Comparison of ENCODE assay signal across 8 mouse cellular contexts in the genomic region with DNA sequence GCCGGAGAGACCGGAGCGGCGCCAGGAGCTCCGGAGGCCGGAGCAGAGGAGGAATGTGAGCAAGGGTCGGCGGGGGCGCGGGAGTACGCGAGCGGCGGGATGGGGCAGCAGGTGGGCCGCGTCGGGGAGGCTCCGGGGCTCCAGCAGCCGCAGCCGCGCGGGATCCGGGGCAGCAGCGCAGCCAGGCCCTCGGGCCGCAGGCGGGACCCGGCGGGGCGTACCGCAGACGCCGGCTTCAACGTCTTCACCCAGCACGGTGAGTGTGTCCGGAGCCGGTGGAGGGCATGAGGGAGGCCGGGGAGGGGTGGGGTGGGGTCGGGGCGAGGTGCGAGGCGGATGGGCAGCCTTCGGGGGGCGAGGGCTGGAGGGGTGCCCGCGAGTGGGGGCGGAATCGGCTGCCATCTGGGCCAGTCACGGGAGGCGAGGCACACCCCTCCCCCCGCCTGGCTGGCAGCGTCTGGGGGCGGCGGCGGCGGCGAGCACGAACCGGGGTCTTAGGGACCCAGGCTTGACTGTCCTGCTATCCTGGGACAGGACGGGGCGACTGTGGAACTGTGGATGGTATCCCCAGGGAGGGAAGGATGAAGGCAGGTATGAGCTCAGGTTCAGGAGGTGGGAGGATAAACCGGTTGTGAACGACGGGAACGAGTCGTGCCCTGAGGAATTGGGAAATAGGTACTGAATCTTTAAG. TPM values are rescaled to one million over a fixed set of nuclear protein-coding genes. Genes with fewer than 3 reads are reported as not detected.
A peak's percentile ranks its signal among the peaks of the same experiment; 100 is the strongest.
DNase-seq lines count a peak whose midpoint lies in the region; ATAC-seq lines count a peak whose summit lies in the region.

No protein-coding gene starts in this region.

- peaks cover 22% of the 10 kb centered on the region for H3K4me1 ChIP-seq in hindbrain, embryonic 13.5 days (replicated peaks)

- peak overlapping the region; percentile 97 for H3K9ac ChIP-seq in hindbrain, embryonic 13.5 days

- H3K36me3 ChIP-seq in hindbrain, embryonic 13.5 days, result no peaks in the 10 kb centered on the region

- DNase-seq in NIH3T3 (ENCODE audit: low read depth), result peak; percentile 57
- DNase-seq in cerebellum, adult 9-10 months, result peak; percentile 58
- DNase-seq in left cerebral cortex, adult 11 months (ENCODE audit: low spot score), result peak; percentile 37
- DNase-seq in lung, postnatal 36 days, result peak; percentile 44
- peak; percentile 49 for DNase-seq in right cerebral cortex, adult 2 months (ENCODE audit: low spot score in 2 of 2)
- peak; percentile 34 to 53 for DNase-seq in urinary bladder, postnatal 36 days (ENCODE audit: low spot score in 2 of 2)

- H3K4me3 ChIP-seq in hindbrain, embryonic 13.5 days, result peak overlapping the region; percentile 92

- no peaks in the 10 kb centered on the region for H3K27me3 ChIP-seq in hindbrain, embryonic 13.5 days

- peak; percentile 35; the same call in 1 of the 2 replicates for ATAC-seq in frontal cortex, adult (ENCODE audit: low TSS enrichment)
- ATAC-seq in hindbrain, embryonic 13.5 days (ENCODE audit: low FRiP score), result peak; percentile 69

- WGBS in hindbrain, embryonic 13.5 days, result under 1% methylated on average over 44 of the region's 66 CpGs

- peak overlapping the region; percentile 55 for H3K4me2 ChIP-seq in hindbrain, embryonic 13.5 days

- H3K9me3 ChIP-seq in hindbrain, embryonic 13.5 days, result no peaks in the 10 kb centered on the region

- peak overlapping the region; percentile 99 for H3K27ac ChIP-seq in hindbrain, embryonic 13.5 days

RNA-seq across cellular contexts. Expression of gene Abl2, which starts 0.5 kb away (rescaled TPM):
- polyA plus RNA-seq in hindbrain, embryonic 13.5 days (2015; fragmentation: Nextera tagmentation; extraction: Ambion mirVana), result 5.8 and 6.7 TPM in 2 replicates

RNA-seq across cellular contexts. Expression of gene Gm10031, which starts 35.3 kb away (rescaled TPM):
- 0.52 and 0.79 TPM in 2 replicates for polyA plus RNA-seq in hindbrain, embryonic 13.5 days (2015; fragmentation: Nextera tagmentation; extraction: Ambion mirVana)

Comparison
In these comparisons a context has a peak if more than half of its experiments do, and no peak if none do; other contexts are left out.
1. Peak in every context shown above with its lines: DNase-seq, ATAC-seq, H3K4me3 ChIP-seq and H3K27ac ChIP-seq.